Comparison of ENCODE assay signal across 21 mouse cellular contexts in the genomic region with DNA sequence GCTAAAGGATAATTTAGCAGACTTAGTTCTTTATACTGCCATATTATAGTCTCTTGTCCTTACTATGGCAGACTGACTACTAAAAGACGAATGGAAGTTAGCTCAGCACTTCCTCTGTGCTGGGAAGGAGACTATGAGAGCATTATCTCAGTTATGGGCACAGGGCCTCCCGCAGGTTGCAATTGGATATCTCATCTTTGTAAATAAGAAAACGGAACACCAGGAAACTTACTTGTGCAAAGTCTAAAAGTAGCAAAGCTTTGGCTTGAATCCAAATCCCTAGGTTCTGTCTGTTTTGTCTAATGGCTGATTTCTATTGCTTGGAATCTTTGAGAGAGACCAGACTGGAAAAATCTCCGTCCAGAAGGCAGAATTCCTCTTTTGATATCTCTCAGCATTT.
"Had no signal": no experiment of that assay in that cellular context is flagged by ENCODE, and none has a peak within 500 bp of the region (broad histone marks: within the 10 kb centered on the region; RNA-seq: fewer than 3 reads in every experiment).

No protein-coding gene starts in this region.

- H3K9me3 ChIP-seq: limb, embryonic 12.5 days; limb, embryonic 15.5 days; midbrain, embryonic 12.5 days; midbrain, embryonic 15.5 days; neural tube, embryonic 12.5 days; neural tube, embryonic 15.5 days had no signal

- H3K4me2 ChIP-seq: limb, embryonic 12.5 days; limb, embryonic 15.5 days; midbrain, embryonic 12.5 days; midbrain, embryonic 15.5 days; neural tube, embryonic 12.5 days; neural tube, embryonic 15.5 days had no signal

- H3K36me3 ChIP-seq: limb, embryonic 12.5 days; limb, embryonic 15.5 days; midbrain, embryonic 12.5 days; midbrain, embryonic 15.5 days; neural tube, embryonic 12.5 days; neural tube, embryonic 15.5 days had no signal

- H3K4me3 ChIP-seq: limb, embryonic 12.5 days; limb, embryonic 15.5 days; midbrain, embryonic 12.5 days; midbrain, embryonic 15.5 days; neural tube, embryonic 12.5 days; neural tube, embryonic 15.5 days had no signal

- H3K4me1 ChIP-seq: limb, embryonic 12.5 days; limb, embryonic 15.5 days; midbrain, embryonic 12.5 days; midbrain, embryonic 15.5 days; neural tube, embryonic 12.5 days had no signal

- H3K9ac ChIP-seq: limb, embryonic 12.5 days; limb, embryonic 15.5 days; liver, embryonic 14.5 days; midbrain, embryonic 12.5 days; midbrain, embryonic 15.5 days; neural tube, embryonic 12.5 days; neural tube, embryonic 15.5 days had no signal

- H3K27me3 ChIP-seq: limb, embryonic 12.5 days; limb, embryonic 15.5 days; midbrain, embryonic 12.5 days; midbrain, embryonic 15.5 days; neural tube, embryonic 12.5 days; neural tube, embryonic 15.5 days had no signal

- ATAC-seq: midbrain, embryonic 15.5 days had no signal

- H3K27ac ChIP-seq: limb, embryonic 12.5 days; limb, embryonic 15.5 days; liver, embryonic 14.5 days; macrophage; midbrain, embryonic 12.5 days; midbrain, embryonic 15.5 days; neural tube, embryonic 12.5 days; neural tube, embryonic 15.5 days; stomach, postnatal 0 days had no signal

- DNase-seq: kidney, adult 9 months; kidney, postnatal 14 days; kidney, postnatal 4 days; left cerebral cortex, postnatal 4 days; lung, adult 18-20 months; lung, postnatal 14 days; right cerebral cortex, adult 18-20 months; right cerebral cortex, postnatal 14 days; right cerebral cortex, postnatal 4 days; thymus, adult 2 months; thymus, postnatal 14 days; thymus, postnatal 4 days had no signal
